Mouse (Mus musculus) forebrain, embryonic 12.5 days (tissue): ENCODE results near the gene Pde6g. TPM values are rescaled to one million over a fixed set of nuclear protein-coding genes. Genes with fewer than 3 reads are reported as not detected.

Experiments
- ATAC-seq: fragments of 200-750 bp; cut with Nextera tagmentation; 2 replicates; pipeline ENCODE4 v1.8.0; 2017; ENCODE audit warnings: moderate TSS enrichment; ENCODE audit not compliant: low FRiP score
- H3K27ac ChIP-seq: fragments of 300-500 bp; sonication (generic); 2 replicates; pipeline ENCODE4 v1.5.1; 2016; ENCODE audit warnings: mild to moderate bottlenecking
- H3K27me3 ChIP-seq: fragments of 300-500 bp; sonication (generic); 2 replicates; pipeline ENCODE4 v1.6.1; 2016; ENCODE audit warnings: mild to moderate bottlenecking
- H3K36me3 ChIP-seq: fragments of 300-500 bp; sonication (generic); replicated peaks from 2 replicates; pipeline ENCODE4 v1.6.1; 2016; ENCODE audit warnings: mild to moderate bottlenecking
- H3K4me1 ChIP-seq: fragments of 300-500 bp; sonication (generic); 2 replicates; pipeline ENCODE4 v1.6.1; 2016
- H3K4me2 ChIP-seq: fragments of 300-500 bp; sonication (generic); 2 replicates; pipeline ENCODE4 v1.6.1; 2016; ENCODE audit warnings: mild to moderate bottlenecking, moderate library complexity
- H3K4me3 ChIP-seq: fragments of 300-500 bp; sonication (generic); replicated peaks from 2 replicates; pipeline ENCODE4 v1.5.1; 2016; ENCODE audit warnings: mild to moderate bottlenecking
- H3K9ac ChIP-seq: fragments of 300-500 bp; sonication (generic); 2 replicates; pipeline ENCODE4 v1.6.1; 2016; ENCODE audit warnings: mild to moderate bottlenecking
- H3K9me3 ChIP-seq: fragments of 300-500 bp; sonication (generic); 2 replicates; pipeline ENCODE4 v1.6.1; 2016
- WGBS: fragments of 180-500 bp; shearing (Covaris S2); methylation state at CpG from one replicate; pipeline ENCODE4 v1.1.7; 2016; 5-methylcytosine and 5-hydroxymethylcytosine counted together
- polyA plus RNA-seq: library from polyadenylated mRNA; unstranded; fragments of >200 nt; fragmentation: Nextera tagmentation; extraction: Ambion mirVana; gene quantifications from 2 replicates; pipeline ENCODE4 v1.2.1, GENCODE M21; 2016

The Pde6g gene
- polyA plus RNA-seq, 1 experiment from 2014 or later: 0.38 TPM

DNA sequence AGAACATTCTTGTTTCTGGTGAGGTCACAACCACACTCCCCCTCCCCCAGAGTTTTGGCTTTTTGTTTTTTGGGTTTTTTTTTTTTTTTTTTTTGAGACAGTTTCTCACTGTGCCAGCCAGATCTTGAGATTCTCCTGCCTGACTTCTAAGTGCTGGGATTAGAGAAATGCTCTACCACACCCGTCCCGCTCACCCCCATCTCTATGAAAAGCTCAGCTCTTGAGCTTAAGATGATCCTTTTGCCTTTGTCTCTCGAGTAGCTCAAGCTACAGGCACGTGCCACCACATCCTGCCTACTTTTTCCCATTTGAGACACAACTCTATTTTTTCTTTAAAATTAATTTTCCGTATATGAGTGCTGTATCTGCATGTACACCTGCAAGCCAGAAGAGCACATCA, 11.1 kb upstream of the Pde6g start:
- no peak overlapping the region for H3K4me2 ChIP-seq
- no peak overlapping the region for H3K4me3 ChIP-seq
- H3K4me1 ChIP-seq: peaks cover 32% of the 10 kb centered on the region
- no peaks in the 10 kb centered on the region for H3K9me3 ChIP-seq
- H3K27ac ChIP-seq: no peak overlapping the region
- ATAC-seq: no peak
- 86% methylated on average over 5 of the region's 5 CpGs for WGBS
- peaks cover 56% of the 10 kb centered on the region for H3K36me3 ChIP-seq
- no peak overlapping the region for H3K9ac ChIP-seq
- no peaks in the 10 kb centered on the region for H3K27me3 ChIP-seq

DNA sequence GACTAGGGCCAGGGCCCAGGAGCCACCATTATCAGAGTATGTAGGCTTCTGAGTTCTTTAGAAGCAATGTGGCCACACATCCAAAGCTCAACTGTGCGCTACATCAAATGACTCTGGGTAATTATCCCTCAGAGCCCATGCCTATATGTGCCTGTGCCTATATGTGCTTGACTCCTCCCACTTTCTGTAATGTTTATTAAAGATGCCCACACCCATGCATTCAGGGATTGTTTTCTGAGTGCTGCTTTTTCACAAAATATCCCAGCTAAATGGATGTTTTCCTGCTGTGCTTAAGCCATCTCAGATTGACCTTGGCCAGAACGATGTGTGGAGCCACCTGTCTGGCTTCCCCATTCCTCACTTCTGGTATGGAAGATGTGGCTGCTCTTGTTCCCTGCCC, 10.2 kb upstream of the Pde6g start:
- no peak overlapping the region for H3K27ac ChIP-seq
- no peak overlapping the region for H3K9ac ChIP-seq
- peaks cover 33% of the 10 kb centered on the region for H3K4me1 ChIP-seq
- peaks cover 55% of the 10 kb centered on the region for H3K36me3 ChIP-seq
- no peaks in the 10 kb centered on the region for H3K27me3 ChIP-seq
- ATAC-seq: no peak
- no peaks in the 10 kb centered on the region for H3K9me3 ChIP-seq
- WGBS: 97% methylated on average over 2 of the region's 2 CpGs
- no peak overlapping the region for H3K4me3 ChIP-seq
- H3K4me2 ChIP-seq: no peak overlapping the region

DNA sequence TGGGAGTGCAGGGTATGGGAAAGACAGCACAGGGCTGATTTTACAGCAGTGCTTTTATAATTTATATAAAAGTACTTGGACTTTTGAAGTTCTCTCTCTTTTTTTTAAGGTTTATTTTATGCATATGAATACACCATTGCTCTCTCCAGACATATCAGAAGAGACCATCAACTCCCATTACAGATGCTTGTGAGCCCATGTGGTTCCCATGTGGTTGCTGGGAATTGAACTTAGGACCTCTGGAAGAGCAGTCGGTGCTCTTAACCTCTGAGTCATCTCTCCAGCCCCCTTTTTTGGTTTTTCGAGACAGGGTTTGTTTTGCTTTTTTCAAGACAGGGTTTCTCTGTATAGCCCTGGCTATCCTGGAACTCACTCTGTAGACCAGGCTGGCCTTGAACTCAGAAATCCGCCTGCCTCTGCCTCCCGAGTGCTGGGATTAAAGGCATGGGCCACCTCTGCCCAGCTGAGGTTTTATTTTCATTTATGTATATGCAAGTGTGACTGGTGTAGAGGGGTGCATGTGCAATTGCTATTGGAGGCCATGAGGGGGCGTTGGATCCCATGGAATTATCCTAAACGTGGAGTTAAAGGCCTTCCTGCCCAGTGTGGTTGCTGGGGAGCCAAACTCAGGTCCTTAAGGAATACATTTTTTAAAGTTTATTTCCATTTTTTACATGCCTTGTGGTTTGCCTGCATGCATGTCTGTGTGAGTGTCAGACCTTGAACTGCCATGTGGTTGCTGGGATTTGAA, 5.7 kb upstream of the Pde6g start:
- 70% methylated on average over 6 of the region's 6 CpGs for WGBS
- H3K36me3 ChIP-seq: peaks cover 46% of the 10 kb centered on the region

DNA sequence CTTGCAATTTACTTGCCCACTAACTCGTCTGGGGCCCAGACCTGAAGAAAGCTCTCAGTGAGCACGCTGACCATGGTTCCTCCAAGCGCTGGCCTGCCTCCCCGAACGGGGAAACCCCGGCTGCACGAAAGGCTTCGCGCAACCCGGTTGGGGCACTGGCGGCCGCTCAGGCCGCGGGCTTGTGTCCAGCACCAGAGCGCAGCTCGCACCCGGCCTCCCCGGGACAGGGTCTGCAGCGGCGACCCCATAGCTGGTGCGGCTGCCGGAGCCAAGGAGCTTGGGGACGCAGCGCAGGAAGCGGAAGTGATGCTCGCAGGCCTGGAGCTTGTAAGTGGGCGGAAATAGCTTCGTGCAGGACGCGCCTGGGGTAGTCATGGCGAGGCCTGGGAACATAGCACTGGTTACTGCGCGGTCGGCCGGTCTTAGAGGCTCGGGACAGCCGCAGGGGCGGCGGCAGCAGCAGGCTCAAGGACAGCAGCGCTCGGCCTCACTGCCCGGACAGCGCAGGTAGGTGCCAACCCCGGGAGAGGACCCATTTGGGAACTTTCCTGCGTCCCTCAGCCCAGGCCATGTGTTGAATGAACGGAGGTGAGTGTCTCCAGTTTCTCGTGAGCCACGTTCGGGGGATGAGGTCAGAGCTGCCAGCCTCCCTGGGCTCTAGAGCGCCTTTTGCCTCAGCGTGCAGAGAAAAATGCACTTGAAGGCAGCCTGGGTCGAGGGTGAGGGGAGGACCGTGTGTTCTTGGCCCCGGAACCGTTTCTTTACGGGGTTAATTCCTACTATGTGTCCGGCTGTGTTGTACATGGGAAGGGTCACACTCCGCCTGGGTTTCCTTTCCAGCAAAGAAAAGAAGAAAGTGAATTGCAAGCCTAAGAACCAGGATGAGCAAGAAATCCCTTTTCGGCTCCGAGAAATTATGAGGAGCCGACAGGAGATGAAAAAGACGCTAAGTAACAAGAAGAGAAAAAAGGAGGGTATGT, 4.8 kb upstream of the Pde6g start, which contains the start of the genes Oxld1 and Ccdc137:
Gene Oxld1 (minus strand): TSS at position 297 of the 980 bp plus-strand sequence.
Gene Ccdc137 (plus strand): TSS at position 344 of the 980 bp plus-strand sequence.
- peak within 1 kb of the TSS; percentile 93 for H3K9ac ChIP-seq
- H3K4me1 ChIP-seq: peaks cover 26% of the 10 kb centered on the region
- H3K27me3 ChIP-seq: no peaks in the 10 kb centered on the region
- H3K4me2 ChIP-seq: peak within 1 kb of the TSS; percentile 73
- peaks cover 36% of the 10 kb centered on the region for H3K36me3 ChIP-seq
- WGBS: 5% methylated on average over 62 of the region's 62 CpGs
- peak within 1 kb of the TSS; percentile 86 for H3K4me3 ChIP-seq
- peak; percentile 94 for ATAC-seq
- H3K27ac ChIP-seq: peak within 1 kb of the TSS; percentile 75
- H3K9me3 ChIP-seq: no peaks in the 10 kb centered on the region

More for the DNA sequence above, 5.7 kb upstream of the Pde6g start:
- Histone ChIP-seq H3K27ac (no peak overlapping the region), H3K27me3 (no peaks in the 10 kb centered on the region), H3K9ac (peak overlapping the region; percentile 93), H3K4me1 (peaks cover 26% of the 10 kb centered on the region), H3K9me3 (no peaks in the 10 kb centered on the region), H3K4me3 (peak overlapping the region; percentile 86), H3K4me2 (peak overlapping the region; percentile 73)
- ATAC-seq: no peak

DNA sequence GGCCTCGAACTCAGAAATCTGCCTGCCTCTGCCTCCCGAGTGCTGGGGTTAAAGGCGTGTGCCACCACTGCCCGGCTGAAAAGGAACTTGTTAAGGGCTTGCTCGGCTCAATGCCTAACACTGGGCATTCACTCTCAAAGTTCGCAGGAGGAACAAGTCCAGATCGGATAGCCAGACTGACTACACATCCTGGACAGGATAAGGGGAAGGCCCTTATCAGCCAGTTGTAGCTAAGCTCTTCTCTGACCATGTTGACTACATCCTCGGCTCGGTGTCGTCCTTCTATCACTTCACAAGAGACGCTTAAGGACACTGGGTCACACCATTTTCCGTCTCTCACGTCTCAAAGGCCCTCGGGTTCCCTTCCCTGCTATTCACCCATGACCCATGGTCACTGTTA, 4.1 kb upstream of the Pde6g start:
- WGBS: 33% methylated on average over 14 of the region's 14 CpGs
- Histone ChIP-seq H3K4me2 (peak overlapping the region; percentile 73), H3K4me1 (peaks cover 26% of the 10 kb centered on the region), H3K9ac (peak overlapping the region; percentile 93), H3K9me3 (no peaks in the 10 kb centered on the region), H3K4me3 (peak overlapping the region; percentile 86), H3K27me3 (no peaks in the 10 kb centered on the region), H3K27ac (peak overlapping the region; percentile 75), H3K36me3 (peaks cover 30% of the 10 kb centered on the region)
- ATAC-seq: no peak

DNA sequence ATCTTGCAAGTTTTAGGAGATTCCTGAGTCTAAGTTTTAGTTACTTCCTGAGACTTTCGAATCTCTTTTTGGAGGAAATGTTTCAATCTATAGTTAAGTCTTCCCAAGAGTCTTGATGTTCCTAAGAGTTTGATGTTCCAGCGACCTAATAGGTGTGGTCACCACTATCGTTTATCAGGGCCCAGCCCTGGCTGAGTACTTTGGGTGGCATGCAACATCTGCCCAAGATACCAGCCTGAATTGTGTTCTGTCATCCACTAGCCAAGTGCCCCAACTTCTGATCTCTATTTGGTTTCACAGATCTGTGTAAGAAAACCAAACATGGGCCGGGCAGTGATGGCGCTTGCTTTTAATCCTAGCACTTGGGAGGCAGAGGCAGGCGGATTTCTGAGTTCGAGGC, 2.1 kb upstream of the Pde6g start:
- no peaks in the 10 kb centered on the region for H3K9me3 ChIP-seq
- H3K4me1 ChIP-seq: peaks cover 26% of the 10 kb centered on the region
- WGBS: 92% methylated on average over 7 of the region's 7 CpGs
- no peak overlapping the region for H3K4me3 ChIP-seq
- H3K36me3 ChIP-seq: peaks cover 12% of the 10 kb centered on the region
- no peak overlapping the region for H3K4me2 ChIP-seq
- H3K27me3 ChIP-seq: no peaks in the 10 kb centered on the region; the same call in 1 of the 2 replicates
- H3K9ac ChIP-seq: no peak overlapping the region
- H3K27ac ChIP-seq: no peak overlapping the region
- ATAC-seq: no peak

DNA sequence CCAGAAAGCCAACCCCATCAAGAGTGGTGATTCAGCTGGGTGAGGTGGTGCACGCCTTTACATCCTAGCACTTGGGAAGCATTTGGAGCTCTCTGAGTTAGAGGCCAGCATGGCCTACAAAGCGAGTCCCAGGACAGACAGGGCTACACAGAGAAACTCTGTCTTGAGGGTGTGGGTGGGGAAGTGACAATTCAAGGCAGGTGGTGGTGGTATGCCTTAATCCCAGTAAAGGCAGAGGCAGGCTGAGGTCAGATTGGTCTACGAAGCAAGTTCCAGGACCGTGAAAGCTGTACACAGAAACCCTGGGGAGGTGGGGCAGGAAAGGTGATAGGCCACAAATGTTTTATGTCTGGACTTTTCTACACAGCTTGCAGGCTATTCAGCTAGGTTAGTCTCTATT, 1.7 kb upstream of the Pde6g start:
- H3K4me2 ChIP-seq: no peak overlapping the region
- no peaks in the 10 kb centered on the region for H3K9me3 ChIP-seq
- H3K4me1 ChIP-seq: peaks cover 26% of the 10 kb centered on the region
- peaks cover 9% of the 10 kb centered on the region for H3K36me3 ChIP-seq
- ATAC-seq: no peak
- no peak overlapping the region for H3K9ac ChIP-seq
- 96% methylated on average over 4 of the region's 4 CpGs for WGBS
- no peaks in the 10 kb centered on the region; the same call in 1 of the 2 replicates for H3K27me3 ChIP-seq
- H3K4me3 ChIP-seq: no peak overlapping the region
- H3K27ac ChIP-seq: no peak overlapping the region

DNA sequence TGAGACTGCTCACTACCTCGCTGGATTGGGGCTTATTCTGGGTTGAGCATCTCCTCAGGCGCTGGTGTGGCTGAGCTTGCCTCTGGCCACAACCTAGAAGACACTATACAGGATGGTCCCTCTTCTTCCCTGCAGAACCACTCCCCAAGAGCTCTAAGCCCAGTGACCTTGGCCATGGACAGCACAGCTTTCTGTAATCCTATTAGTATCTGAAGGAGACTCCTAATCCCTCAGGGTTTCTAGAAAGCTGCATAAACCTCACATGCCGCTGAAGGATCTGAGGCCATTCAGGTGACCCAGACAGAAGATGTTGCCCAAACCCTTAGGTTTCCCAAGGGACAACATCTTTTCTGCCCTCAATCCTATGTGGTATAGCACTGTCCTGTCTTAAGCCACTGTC, 1.1 kb downstream of the Pde6g start:
- no peaks in the 10 kb centered on the region; the same call in 1 of the 2 replicates for H3K27me3 ChIP-seq
- H3K9ac ChIP-seq: no peak overlapping the region
- 61% methylated on average over 3 of the region's 3 CpGs for whole genome bisulfite sequencing
- no peak overlapping the region for H3K27ac ChIP-seq
- H3K4me2 ChIP-seq: no peak overlapping the region
- no peak overlapping the region for H3K4me3 ChIP-seq
- ATAC-seq: no peak
- H3K36me3 ChIP-seq: no peaks in the 10 kb centered on the region
- H3K4me1 ChIP-seq: peaks cover 7% of the 10 kb centered on the region
- no peaks in the 10 kb centered on the region for H3K9me3 ChIP-seq

DNA sequence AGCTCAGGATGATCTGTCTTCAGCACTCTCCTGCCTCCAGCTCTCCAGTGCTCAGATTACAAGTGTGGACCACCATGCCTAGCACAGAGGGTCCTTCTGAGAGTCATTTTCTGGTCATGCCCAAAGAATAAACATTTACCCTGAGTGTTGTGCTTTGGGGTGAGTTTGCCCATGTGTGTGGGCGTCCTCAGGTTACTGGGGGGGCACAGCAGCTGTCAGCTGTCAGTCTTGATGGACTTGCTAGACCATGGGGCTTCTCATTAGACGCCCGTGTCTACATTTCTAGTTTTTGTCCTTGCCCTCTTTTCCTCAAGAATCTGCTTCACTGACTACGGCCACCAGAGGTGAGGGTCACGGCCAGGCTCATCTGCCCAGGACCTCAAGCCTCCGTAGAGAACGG, 6.1 kb downstream of the Pde6g start:
- no peaks in the 10 kb centered on the region; the same call in 1 of the 2 replicates for H3K27me3 ChIP-seq
- ATAC-seq: no peak
- no peak overlapping the region for H3K9ac ChIP-seq
- no peaks in the 10 kb centered on the region for H3K9me3 ChIP-seq
- no peaks in the 10 kb centered on the region for H3K4me1 ChIP-seq
- H3K27ac ChIP-seq: no peak overlapping the region
- H3K4me2 ChIP-seq: no peak overlapping the region
- no peaks in the 10 kb centered on the region for H3K36me3 ChIP-seq
- 88% methylated on average over 7 of the region's 7 CpGs for WGBS
- H3K4me3 ChIP-seq: no peak overlapping the region

DNA sequence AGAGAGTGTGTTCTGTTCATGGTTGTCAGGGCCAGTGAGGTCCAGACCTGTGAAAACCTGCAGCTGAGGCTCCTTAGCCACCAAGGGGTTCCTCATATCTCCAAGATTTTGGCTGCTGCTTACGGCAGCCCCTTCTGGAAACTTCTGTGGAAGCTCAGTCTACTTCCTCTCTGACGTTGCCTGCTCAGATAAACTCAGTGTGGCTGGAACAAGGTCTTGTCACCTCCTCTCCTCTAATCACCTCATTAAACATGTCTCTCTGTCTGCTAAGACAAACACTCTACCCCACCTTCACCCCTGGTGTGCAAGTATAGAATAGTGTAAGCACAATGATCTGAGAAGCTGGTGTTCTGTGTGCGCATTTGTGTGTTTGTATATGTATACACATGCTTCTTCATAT, 7.8 kb downstream of the Pde6g start:
- Histone ChIP-seq H3K27me3 (no peaks in the 10 kb centered on the region), H3K27ac (no peak overlapping the region), H3K4me3 (no peak overlapping the region), H3K36me3 (no peaks in the 10 kb centered on the region), H3K4me1 (no peaks in the 10 kb centered on the region), H3K4me2 (no peak overlapping the region), H3K9me3 (no peaks in the 10 kb centered on the region), H3K9ac (no peak overlapping the region)
- ATAC-seq: no peak
- 75% methylated on average over 3 of the region's 3 CpGs for WGBS

DNA sequence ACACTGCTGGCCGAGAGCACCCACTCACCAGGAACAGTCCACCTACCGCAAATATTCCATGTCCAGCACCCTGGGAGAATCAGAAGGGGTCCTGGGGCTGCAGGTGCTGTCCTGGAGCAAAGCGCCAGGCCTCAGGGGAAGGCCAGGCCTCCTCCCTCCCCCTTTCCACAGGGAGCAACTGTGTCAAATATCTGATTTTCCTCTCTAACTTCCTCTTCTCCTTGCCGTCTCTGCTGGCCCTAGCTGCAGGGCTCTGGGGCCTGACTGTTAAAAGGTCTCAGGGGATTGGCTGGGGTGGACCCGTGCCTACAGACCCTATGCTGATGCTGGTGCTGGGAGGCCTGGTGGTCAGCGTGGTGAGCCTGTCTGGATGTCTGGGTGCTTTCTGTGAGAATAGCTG, 9.2 kb downstream of the Pde6g start:
- H3K4me2 ChIP-seq: no peak overlapping the region
- H3K4me3 ChIP-seq: no peak overlapping the region
- H3K9me3 ChIP-seq: no peaks in the 10 kb centered on the region
- no peaks in the 10 kb centered on the region for H3K4me1 ChIP-seq
- 88% methylated on average over 6 of the region's 6 CpGs for WGBS
- no peak overlapping the region for H3K27ac ChIP-seq
- H3K27me3 ChIP-seq: 0 out of 2 replicates have a peak, but pooled peaks cover 3% of the 10 kb centered on the region
- no peaks in the 10 kb centered on the region for H3K36me3 ChIP-seq
- H3K9ac ChIP-seq: no peak overlapping the region
- no peak for ATAC-seq

DNA sequence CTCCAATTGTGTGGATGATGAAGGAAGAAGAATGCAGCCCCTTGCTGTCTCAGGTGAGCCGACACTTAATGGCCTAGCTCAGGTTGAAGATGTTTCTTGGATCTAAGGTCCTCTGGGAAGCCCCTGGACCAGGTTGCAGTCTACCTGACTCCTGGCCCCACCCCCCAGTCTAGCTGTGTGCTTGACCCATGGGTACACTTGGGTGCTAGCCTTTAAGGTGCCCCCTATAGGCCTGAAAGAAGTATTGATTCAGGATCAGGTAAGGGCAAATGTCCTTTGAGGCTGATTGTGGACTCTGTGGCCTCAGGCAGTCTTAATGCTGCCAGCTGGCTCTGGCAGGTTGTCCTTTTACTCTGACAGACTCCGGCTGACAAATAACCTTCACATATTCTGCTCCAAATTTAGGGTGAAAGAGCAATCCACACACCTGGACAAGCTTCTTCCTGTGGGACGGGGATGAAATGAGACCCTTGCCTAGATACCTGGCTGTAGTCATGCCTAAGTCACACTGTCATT, 10.5 kb downstream of the Pde6g start:
- no peak overlapping the region for H3K9ac ChIP-seq
- H3K9me3 ChIP-seq: no peaks in the 10 kb centered on the region
- H3K36me3 ChIP-seq: no peaks in the 10 kb centered on the region
- WGBS: 83% methylated on average over 3 of the region's 3 CpGs
- no peak overlapping the region for H3K4me3 ChIP-seq
- H3K4me2 ChIP-seq: no peak overlapping the region
- no peak overlapping the region for H3K27ac ChIP-seq
- ATAC-seq: no peak
- H3K4me1 ChIP-seq: no peaks in the 10 kb centered on the region
- H3K27me3 ChIP-seq: 0 out of 2 replicates have a peak, but pooled peaks cover 3% of the 10 kb centered on the region
